Mouse (Mus musculus): Measurements from ENCODE around the gene Slc2a10. TPM values are rescaled to one million over a fixed set of nuclear protein-coding genes. Genes with fewer than 3 reads are reported as not detected.

The Slc2a10 gene
- 1 to 10 TPM; 1.2 to 2.0 (median 1.6) TPM for total RNA-seq (2022)

DNA sequence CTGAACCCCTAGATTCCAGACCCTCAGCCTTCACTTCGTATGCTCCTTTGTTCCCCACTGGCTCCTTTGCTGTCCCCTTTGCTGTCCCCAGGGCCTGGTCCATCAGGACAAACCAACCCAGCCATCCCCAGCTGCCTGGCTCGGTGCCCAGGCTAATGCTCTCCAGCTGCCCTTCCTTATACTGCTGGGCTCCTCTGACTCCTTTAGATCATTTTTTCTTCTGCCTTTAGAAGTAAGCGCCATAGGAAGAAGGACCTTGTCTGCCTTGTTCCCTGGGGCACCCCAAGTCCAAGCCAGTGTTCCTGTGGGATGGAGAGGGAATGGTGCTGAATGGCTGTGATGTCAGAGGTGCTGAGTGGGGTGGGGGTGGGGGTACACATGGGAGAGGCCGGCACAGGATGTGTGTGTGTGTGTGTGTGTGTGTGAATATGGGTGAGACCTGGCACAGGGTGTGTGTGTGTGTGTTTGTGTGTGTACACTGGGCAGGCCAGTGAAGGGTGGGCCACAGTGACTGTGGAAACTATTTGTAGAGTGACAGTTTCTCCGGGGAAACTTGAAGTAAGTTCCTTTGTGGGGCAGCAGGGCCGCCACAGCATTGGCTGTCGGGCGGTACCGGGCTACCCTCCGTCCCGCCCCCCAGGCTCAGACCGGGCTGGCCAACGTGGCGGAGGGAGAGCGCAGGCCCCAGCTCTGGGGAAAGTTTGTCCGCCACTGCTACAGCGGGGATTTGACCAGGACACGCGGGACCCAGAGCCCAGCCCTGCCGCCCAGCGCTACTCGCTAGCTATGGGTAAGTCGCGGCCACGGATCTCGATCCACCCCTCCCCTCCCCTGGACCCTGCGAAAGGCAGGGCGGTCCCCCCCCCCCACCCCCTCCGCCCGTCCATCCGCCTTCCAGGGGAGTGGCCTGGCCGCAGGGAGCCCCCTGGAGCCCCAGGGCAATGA, at the start of gene Slc2a10:
Gene Slc2a10, plus strand, starts transcription at position 529 of the 945 bp plus-strand sequence.
- no peak for DNase-seq (ENCODE audit: low spot score in 2 of 2)

DNA sequence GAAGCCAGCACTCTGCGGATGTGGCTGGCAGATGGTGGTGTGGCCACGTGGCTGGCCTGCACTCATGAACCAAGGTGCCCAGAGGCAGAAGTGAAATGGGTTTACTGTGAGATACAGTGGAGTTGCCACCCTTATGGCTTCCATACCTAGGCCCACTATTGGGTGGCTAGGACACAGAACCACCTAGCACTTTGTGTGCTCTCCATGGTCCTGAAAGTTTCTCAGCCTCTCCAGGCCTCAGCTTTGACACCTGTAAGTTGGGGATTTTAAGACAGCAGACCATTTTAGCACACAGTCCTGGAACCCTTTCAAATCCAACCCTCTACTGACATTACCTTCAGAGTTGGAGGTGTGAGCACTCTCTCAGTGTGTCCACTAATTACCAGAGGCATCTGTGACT, 46.9 kb upstream of the Slc2a10 start:
- no peak for DNase-seq (ENCODE audit: low spot score in 2 of 2)

DNA sequence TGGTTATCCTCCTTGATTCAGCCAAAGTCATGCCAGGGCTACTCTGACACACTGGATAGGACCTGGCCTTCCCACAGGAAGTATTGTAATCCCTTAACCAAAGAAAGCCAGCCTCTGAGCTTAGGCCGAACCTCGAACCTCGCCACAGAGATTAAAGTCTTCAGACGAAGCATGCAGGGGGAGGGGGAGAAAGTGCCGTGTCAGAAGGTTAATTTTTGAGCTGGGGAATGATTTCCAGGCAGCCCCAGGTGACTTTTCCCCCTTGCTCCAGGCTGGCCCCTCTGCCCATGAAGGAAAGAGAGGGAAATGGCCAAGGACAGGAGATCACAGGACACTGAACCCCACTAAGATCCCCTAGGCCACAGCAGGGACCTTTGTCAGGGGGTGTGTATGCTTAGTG, 45.4 kb upstream of the Slc2a10 start:
- no peak for DNase-seq (ENCODE audit: low spot score in 2 of 2)

DNA sequence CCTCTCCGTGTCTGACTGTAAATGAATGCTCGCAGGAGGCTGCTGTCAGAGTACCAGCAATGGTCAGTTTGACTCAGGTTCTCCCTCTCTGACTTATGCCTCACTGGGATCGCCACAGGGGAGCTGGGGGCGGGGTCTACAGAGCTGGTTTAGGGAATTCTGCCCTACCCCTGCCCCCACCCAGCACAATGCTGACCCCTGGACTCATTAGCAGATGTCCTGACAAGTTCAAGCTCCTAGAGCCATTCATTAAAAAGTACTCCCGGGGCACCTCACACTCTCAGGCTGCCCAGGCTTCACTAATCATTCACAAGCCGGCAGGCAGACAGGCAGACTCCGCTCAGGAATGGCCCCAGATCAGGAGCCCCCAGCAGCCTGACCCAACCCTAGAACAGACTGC, 43.9 kb upstream of the Slc2a10 start:
- DNase-seq (ENCODE audit: low spot score in 2 of 2), result no peak

DNA sequence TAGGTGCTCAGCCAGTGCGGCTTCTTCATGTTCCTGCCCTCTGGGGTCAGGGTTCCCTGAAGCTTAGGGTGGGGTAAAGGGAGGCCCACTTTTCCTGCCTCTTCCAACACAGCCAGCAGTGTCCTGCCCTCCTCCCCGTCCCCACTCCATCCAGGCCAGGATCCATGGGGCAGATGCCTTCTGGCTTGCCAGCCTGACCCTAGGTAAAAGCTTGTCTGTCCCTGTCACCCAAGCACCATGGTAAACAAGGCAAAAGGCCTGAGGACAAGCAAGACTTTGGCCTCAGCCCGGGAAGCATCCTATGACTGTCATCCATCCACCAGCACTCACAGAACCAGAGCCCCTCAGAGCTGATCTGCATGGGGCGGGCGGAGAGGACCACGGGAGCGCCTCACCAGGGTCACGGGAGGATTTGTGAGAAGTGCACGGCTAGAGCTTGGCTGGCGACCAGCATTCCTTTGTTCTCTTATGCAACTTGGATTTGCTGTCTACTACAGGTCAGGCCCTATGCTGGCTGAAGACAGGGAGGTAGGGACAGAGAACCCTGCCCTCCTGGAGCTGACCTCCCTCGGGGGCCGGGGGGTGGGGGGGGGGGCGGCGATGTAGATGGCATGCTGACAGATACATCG, 35.6 kb upstream of the Slc2a10 start:
- no peak for DNase-seq (ENCODE audit: low spot score in 2 of 2)

DNA sequence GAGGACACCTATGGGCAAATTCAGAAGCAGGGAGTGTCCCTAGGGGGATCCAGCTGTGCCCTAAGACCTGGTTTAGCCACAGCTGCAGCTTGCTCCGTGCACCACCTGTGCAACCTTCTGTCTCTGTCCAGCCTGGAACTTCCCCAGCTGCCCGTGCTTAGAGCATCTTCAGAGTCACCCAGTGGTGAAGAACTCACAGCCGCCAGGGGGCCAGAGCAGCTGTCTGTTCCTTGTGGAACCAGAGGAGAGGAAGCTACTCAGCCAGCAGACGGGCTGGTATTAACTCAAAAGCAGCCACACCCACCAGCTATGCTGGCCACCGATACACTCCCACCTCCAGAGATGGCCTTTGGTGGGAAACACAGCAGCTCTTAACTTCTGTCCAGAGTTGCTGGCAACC, 33.4 kb upstream of the Slc2a10 start:
- DNase-seq (ENCODE audit: low spot score in 2 of 2), result no peak

DNA sequence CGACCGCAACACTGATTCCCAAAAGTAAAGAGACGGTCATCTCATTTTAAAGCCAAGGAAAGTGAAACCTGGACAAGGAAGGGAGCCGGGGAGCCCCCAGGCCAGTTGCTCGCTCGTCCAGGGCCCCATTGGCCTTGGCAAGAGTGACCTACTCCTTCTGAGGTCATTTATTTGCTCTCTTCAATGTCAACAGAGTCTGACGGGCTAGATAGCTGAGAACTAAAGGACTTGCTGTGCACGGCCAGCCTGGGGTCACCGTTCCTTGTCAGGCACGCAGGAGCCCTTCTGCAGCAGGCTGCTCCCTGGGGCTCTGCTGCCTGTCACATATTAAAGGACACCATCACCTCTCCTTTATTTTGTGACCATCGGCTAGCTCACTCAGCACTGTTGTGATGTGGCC, 31.6 kb upstream of the Slc2a10 start:
- DNase-seq (ENCODE audit: low spot score in 2 of 2), result no peak

DNA sequence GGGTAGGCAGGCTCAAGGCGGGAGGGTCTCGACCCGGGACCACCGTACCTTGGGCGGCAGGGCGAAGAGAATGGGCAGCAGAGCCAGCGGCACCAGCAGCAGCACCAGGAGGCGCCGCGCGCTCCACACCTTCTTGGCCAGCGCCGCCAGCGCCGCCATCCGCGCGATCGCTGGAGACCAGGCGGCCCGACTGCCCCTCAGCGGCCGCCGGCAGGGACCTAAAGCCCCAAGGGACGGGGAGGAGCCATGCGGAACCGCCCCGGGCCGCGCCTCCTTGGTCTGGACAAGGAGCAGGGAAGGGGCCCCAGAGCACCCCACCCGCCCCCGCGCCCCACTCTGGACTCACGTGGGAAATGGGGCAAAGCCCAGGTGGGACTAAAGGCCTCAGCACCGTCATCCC, 30.6 kb upstream of the Slc2a10 start, which contains the start of gene Slc13a3:
Gene Slc13a3, minus strand, starts transcription at position 228 of the 400 bp plus-strand sequence.
- no peak for DNase-seq (ENCODE audit: low spot score in 2 of 2)

DNA sequence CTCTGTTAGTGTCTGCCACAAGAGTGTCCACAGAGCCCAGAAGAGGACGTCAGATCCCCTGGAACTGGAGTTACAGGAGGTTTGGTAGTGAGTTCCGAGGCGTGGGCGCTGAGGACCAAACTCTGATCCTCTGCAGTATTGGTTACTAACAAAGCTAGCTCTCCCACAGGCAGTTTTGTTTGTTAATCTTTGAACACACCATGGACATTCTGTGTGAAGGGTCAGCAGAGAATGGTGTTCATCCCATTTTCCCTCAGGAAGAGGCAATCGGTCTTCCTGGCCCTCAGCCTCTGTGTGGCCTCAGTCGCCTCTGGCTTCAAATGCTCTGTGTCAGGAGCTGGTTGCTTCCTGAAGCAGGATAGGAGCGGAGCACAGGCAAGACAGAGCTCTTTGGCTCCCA, 28.2 kb upstream of the Slc2a10 start:
- DNase-seq (ENCODE audit: low spot score in 2 of 2), result no peak

DNA sequence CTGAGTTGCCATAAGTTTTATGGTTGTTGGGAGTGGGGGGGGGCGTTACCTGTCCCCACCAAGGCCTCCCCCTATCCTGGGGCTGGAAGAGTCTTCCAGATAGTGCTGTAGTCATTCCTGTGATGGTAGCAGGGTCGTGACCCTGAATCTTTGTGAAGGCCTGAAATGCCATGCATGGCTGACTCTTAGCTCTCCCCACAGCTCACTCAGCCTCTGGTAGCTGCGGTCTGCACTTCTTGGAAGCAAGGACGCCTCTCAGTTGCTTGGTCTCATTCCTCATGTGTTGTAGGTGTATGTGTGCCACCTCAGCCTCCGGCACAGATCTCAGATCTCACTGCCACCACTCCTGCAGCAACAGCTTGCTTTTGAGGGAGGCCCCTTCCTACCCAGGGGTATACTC, 27.7 kb upstream of the Slc2a10 start:
- DNase-seq (ENCODE audit: low spot score in 2 of 2), result no peak

DNA sequence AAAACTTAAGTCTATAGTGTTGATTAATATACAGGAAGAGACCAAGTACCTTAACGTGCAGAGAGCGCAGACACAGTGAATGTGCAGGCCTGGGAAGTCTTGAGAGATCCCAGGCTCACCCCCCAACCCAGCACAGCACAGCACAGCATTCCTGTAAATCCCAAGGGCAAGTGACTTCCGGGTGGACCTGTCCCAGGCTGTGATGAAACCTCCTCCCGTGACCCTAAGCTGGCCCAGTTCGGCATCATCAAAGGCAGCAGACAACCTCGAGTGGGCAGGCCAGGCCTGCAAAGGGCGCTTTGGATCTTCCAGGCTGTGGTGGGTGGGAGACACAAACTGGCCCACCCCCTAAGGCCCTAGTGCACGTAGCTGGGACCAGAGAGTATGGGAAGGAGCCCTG, 21.6 kb upstream of the Slc2a10 start:
- DNase-seq (ENCODE audit: low spot score in 2 of 2), result no peak

DNA sequence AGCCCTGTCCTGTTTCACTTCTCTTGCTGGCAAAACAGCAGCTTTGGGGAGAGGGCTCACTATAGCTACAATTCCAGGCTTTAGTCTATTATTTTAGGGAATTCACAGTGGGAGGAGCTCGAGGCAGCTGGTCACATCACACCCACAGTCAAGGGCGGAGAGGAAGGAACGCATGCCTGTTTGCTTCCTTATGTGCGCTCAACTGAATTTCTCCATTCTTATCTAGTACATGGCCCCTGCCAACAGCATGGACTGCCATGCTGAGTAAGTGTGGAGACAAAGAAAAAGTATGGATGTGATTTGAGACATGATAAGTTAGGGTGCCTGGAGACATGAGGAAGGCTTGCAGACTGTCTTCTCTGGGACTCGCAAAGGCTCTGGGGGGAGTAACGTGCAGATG, 19.4 kb upstream of the Slc2a10 start:
- no peak for DNase-seq (ENCODE audit: low spot score in 2 of 2)

DNA sequence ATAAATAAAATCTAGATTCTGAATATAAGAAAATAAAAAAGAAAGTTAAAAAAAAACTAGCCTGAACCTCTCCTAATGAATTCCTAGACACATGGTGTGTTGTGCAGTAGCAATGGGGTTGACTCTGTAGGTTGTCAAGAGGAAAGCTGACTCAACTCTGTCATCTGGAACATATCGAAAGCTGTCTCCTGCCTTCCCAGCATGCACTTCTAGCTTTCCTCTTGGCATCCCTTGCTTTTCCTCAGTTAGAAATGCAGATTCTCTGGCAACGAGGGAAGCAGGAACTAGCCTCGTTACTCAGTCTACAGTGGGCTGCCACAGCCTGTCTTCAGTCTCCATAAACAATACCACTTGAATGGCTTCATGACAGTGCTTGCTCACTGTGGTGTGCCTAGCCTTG, 17.8 kb upstream of the Slc2a10 start:
- no peak for DNase-seq (ENCODE audit: low spot score in 2 of 2)

DNA sequence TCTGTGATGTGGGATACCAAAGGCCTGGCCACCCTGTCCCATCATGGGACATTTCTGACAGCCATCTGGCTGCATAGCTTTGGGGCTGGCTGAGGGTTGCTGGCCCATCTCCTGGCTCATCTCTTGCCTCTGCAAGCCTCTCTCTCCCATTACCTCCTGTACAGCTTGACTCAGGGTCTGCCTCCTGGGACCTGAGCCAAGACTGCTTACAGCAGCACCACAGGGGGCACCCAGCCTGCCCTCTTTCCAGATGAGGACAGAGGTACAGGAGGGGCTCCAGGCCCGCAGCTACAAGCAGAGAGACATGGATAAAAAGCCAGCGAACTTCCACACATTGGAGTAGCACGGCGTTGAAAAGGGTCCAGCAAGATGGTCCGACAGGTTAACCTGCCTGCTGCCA, 17.2 kb upstream of the Slc2a10 start:
- no peak for DNase-seq (ENCODE audit: low spot score in 2 of 2)

DNA sequence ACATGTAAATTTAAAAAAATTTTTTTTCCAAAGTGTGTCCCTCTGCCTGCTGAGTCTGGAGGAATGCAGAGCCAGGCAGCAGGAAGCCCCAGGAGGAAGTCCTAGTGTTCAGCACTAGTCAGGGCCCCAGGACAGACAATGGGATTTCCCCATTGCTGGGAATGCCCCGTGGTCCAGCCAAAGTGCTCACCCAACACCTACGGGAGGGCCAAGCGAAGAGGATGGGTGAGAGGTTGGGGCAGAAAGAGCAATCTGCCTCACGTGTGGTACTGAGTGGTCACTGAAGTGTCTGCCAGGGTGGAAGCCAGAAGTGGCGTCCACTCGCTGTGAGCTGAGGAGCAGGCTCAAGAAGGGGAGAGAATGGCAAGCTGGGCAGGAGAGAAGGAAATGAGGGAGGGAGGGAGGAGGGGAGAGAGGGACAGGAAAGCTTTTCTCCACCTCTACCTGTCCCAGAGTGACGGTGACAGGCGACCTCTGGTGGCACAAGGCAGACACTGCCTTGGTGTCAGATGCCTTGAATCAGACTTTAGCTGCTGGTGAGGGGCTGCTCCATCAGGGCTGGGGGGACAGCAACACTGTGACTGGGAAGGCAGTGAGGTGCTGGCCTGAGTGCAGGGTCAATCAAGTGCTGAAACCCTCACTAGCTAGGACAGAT, 16.6 kb upstream of the Slc2a10 start:
- peak in 1 of 2 experiments; percentile 51 for DNase-seq (ENCODE audit: low spot score in 2 of 2)

DNA sequence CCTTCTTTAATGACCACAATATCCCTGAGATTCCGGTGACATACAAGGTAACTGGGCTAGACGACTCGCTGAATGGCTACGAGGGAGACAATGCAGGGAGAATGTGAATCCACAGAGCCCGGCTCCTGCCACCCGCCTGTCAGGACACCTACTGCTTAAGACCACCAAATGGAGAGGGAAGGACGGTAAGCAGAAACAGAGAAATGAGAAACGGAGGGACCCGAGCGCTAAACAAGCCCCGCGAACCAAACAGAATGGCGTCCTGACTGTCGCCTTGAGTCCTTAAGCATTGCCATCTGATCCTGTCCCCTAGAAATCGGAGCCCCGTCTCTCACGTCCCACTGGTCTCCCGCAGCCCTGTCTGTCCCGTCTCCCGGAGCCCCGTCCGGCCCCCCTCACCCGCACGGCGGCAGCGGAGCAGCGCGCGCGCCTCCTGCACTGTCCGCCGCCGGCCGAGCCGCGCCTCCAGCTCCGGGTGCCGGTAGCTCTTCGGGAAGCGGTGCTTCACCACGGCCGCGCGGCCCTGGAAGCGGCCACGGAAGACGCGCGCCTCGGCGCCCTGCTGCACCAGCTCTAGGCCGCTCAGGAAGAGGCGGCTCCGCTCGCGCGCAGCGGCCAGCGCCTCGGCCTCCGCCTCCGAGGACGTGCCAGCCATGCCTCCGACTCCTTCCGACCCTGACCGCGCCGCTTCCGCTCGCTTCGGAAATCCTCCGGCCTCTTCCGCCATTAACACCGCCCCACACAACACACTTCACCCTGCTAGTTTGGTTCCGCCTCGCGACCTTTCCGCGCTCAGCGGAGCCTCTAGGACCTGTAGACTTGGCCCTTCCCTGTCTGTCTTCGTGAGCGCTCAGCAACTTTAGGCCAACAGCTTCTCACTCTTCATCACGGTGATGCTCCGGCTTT, 10.7 kb upstream of the Slc2a10 start, which contains the start of gene Trp53rka:
Gene Trp53rka, minus strand, starts transcription at position 677 of the 906 bp plus-strand sequence.
- peak; percentile 72 to 81 for DNase-seq (ENCODE audit: low spot score in 2 of 2)

DNA sequence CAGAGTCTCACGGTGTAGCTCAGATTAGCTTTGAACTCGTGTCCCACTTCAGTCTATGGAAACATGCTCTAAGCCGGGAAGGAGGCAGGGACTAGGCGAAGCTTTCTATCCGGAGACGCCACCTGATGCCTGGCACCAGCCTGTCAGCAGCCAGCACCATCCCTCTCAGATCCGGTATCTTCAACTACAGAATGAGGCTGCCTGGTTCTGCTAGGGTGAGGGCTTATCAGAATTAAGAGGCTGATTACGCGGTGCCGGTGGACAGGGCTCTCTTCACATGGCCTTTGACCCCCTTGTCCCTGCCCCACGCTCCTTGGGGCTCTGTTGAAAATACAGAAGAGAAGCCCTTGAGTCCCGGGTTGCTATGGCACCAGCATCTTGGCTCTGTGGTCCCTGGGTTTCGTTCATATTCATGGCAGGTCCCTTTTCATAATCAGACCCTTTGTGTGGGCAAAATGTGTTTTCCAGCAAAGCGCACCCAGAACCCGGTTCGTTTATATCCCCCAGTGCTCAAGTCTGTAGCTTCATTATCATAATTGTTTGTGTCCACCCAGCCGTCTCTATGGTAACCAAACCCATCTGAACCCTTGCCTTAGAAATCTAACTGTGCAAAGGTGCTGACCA, 9.9 kb upstream of the Slc2a10 start:
- peak; percentile 60 to 76 for DNase-seq (ENCODE audit: low spot score in 2 of 2)

DNA sequence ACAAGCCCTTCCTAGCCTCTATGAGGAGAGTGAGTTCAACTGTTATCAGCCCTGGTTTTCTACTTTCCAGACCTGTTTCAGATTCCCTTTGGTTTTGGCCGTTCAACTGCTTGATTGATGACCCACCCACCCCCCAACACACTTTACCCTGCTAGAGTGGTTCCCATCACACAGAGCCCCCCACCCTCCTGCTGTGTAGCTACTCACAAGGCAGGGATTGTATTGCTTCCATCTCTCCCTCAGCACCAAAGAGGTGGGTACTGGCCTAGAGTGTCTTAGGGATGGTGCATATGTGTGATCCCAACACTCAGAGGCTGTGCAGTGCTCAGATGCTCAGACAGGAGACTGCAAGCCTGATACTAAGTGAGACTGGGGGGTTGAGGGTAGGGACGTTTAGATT, 9.1 kb upstream of the Slc2a10 start:
- no peak for DNase-seq (ENCODE audit: low spot score in 2 of 2)

DNA sequence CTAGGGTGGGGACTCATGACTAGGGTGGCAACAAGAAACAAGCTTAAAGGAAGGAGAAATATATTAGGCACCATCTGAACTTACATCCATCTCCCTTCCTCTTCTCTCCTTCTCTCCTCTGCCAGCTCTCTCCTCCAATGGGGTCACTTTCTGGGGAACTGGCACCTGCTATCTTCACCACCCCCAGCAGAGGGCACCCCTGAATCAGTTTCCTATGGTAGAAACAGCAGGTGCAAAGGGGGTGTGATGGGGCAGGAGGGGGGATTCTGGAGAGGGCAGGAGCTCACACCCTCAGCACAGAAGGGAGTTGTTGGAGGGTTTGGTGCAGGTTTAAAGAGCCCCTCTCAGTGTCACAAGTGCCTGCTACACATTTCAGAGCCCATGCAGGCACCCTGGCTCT, 7.3 kb upstream of the Slc2a10 start:
- DNase-seq (ENCODE audit: low spot score in 2 of 2), result peak in 1 of 2 experiments; percentile 45

DNA sequence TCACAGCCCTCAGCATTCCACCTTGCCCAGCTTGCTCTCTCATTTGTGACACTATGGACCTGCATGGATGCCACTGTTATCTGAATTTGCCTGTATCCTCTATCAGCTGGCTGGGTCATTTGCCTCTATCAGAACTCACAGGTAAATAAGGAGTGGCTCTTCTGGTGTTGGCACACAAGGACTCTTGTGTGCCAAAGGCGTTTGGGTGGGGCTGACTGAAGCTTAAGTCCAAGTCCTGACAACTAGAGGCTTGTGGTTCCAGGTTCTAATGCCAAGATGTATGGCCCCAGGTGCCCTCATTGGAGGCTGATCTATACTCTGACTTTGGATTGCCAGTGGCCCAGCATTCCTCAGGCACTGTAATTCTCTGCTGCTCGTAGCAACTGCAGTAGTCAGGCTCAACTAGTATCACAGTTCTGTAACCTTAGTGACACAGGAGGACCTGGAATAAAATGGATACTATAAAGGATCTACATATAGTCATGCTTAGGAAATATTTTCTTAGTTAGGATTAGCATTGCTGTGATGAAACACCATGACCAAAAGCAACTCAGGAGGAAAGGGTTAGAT, 5.8 kb upstream of the Slc2a10 start:
- no peak for DNase-seq (ENCODE audit: low spot score in 2 of 2)
